Mouse (Mus musculus): ENCODE results near the gene Lalba. TPM values are rescaled to one million over a fixed set of nuclear protein-coding genes. Genes with fewer than 3 reads are reported as not detected.
"Not testable (repeated sequence)": the region's sequence is repeated elsewhere in the genome, so short reads cannot be mapped to it uniquely, and the experiment has no call there.

The Lalba gene
- total and polyA plus RNA-seq, 2 experiments from 2014 or later = not detected

DNA sequence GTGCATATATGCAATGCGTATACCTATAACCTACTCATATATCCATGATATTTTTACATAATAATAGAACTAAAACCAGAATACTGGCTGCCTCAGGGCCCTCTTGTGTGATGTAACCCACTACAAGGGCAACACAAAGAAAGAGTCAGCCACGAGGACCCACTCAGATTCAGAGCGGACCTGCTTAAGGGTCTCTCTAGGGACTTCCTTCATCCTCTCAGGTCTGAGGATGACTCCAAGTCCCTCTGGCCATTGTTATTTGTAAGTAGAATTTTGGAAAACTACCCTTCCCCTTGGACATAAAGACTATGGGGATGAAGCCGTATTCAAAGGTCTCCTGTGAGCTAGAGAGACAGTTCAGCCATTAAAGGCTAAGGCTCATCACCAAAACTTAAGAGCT, 12.9 kb downstream of the Lalba start, which contains the start of gene OR5BS1P:
TSS of gene OR5BS1P (plus strand) at position 301 of the 400 bp plus-strand sequence.
- Histone ChIP-seq H3K27ac (ENCODE audit: low read depth, low read length) (no peak within 1 kb of the TSS), H3K27me3 (ENCODE audit: insufficient read depth, low read length) (no peaks in the 10 kb centered on the region), H3K4me3 (ENCODE audit: low read depth, low read length) (no peak within 1 kb of the TSS), H3K9ac (replicated peaks; ENCODE audit: low read length, poor library complexity, severe bottlenecking) (no peak within 1 kb of the TSS), H3K36me3 (ENCODE audit: insufficient read depth, low read length) (no peaks in the 10 kb centered on the region), H3K4me2 (ENCODE audit: low read depth, low read length, poor library complexity, severe bottlenecking) (no peak within 1 kb of the TSS), H3K9me3 (ENCODE audit: low read length) (no peaks in the 10 kb centered on the region), H3K4me1 (ENCODE audit: insufficient read depth, low read length) (no peaks in the 10 kb centered on the region)
- no peak for TF ChIP-seq CTCF (IDR thresholded peaks at IDR 0.05)
- 94% methylated on average over 4 of the region's 4 CpGs for WGBS
- no peak for ATAC-seq (ENCODE audit: low FRiP score)
- DNase-seq (ENCODE audit: low spot score) = no peak

DNA sequence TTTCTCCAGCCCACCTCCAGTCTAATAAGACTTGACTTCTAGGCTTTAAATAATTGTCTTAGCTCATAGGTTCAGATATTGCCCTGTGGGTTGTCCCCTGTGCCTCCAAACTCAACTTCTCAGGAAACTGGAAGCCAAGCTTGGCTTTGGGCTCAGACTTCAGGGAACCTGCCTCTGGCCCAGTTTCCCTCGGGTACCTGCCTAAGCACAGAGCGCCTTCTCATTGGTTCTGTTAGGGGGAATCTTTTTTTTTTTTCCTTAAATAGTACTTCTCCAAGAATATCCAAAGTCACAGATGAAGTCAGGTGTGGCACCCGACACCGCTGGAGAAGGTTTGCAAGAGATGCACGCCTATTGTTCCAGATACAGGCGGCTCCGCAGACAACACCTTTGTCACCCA, 30.2 kb downstream of the Lalba start, which contains the start of gene Olfr281:
TSS of gene Olfr281 (plus strand) at position 301 of the 400 bp plus-strand sequence.
- no peak for TF ChIP-seq CTCF (IDR thresholded peaks at IDR 0.05)
- ATAC-seq (ENCODE audit: low FRiP score) = no peak

DNA sequence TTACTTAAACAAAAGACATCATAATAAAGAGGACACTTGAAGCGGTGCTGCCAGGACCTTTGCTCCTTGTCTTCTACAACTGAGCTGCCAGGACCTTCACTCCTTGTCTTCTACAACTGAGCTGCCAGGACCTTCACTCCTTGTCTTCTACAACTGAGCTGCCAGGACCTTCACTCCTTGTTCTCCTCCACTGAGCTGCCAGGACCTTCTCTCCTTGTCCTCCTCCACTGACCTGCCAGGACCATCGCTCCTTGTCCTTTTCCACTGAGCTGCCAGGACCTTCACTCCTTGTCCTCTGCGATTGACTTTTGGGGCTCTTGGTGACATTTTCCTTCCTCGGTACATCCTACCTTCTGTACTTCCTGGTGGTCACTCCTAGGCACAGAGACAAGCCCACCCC, 34.0 kb downstream of the Lalba start:
- DNase-seq (ENCODE audit: low spot score) (peak; percentile 18), ATAC-seq (ENCODE audit: low FRiP score) (no peak)
- WGBS = 53% methylated on average over 4 of the region's 4 CpGs
- TF ChIP-seq CTCF (IDR thresholded peaks at IDR 0.05) = no peak
- Histone ChIP-seq H3K9ac (replicated peaks; ENCODE audit: low read length, poor library complexity, severe bottlenecking) (no peak overlapping the region), H3K36me3 (ENCODE audit: insufficient read depth, low read length) (no peaks in the 10 kb centered on the region), H3K4me3 (ENCODE audit: low read depth, low read length) (no peak overlapping the region), H3K27ac (ENCODE audit: low read depth, low read length) (no peak overlapping the region), H3K9me3 (ENCODE audit: low read length) (no peaks in the 10 kb centered on the region), H3K4me2 (ENCODE audit: low read depth, low read length, poor library complexity, severe bottlenecking) (no peak overlapping the region), H3K4me1 (ENCODE audit: insufficient read depth, low read length) (no peaks in the 10 kb centered on the region), H3K27me3 (ENCODE audit: insufficient read depth, low read length) (no peaks in the 10 kb centered on the region)

More for the DNA sequence above, 30.2 kb downstream of the Lalba start, which contains the start of gene Olfr281:
- no peaks in the 10 kb centered on the region for H3K9me3 ChIP-seq (ENCODE audit: low read length)
- H3K9ac ChIP-seq (replicated peaks; ENCODE audit: low read length, poor library complexity, severe bottlenecking) = no peak within 1 kb of the TSS
- no peak within 1 kb of the TSS for H3K27ac ChIP-seq (ENCODE audit: low read depth, low read length)
- DNase-seq (ENCODE audit: low spot score) = no peak
- 94% methylated on average over 7 of the region's 7 CpGs for WGBS
- H3K4me3 ChIP-seq (ENCODE audit: low read depth, low read length) = no peak within 1 kb of the TSS
- no peaks in the 10 kb centered on the region for H3K4me1 ChIP-seq (ENCODE audit: insufficient read depth, low read length)
- no peaks in the 10 kb centered on the region for H3K27me3 ChIP-seq (ENCODE audit: insufficient read depth, low read length)
- no peaks in the 10 kb centered on the region for H3K36me3 ChIP-seq (ENCODE audit: insufficient read depth, low read length)
- H3K4me2 ChIP-seq (ENCODE audit: low read depth, low read length, poor library complexity, severe bottlenecking) = no peak within 1 kb of the TSS

DNA sequence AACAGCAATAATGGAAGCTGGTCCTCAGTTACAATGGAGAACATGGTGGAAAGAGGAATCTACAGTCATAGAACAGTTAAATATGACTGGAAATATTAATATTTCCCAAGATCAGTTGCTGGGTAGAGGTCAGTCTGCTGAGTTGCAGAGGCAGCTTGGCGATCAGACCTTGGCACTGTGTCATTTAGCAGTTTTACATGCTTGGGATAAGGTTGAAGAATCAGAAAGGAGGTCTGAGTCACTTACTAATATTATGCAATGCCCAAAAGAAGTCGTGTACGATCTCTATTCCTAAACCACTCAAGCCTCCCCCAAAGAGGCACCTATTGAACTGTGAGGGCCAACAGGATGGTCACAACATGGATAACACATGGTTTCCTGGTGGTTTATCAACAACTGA, 38.0 kb downstream of the Lalba start:
- Histone ChIP-seq H3K4me3 (ENCODE audit: low read depth, low read length) (no peak overlapping the region), H3K27ac (ENCODE audit: low read depth, low read length) (no peak overlapping the region), H3K27me3 (ENCODE audit: insufficient read depth, low read length) (no peaks in the 10 kb centered on the region), H3K4me2 (ENCODE audit: low read depth, low read length, poor library complexity, severe bottlenecking) (no peak overlapping the region), H3K9ac (replicated peaks; ENCODE audit: low read length, poor library complexity, severe bottlenecking) (no peak overlapping the region), H3K9me3 (ENCODE audit: low read length) (no peaks in the 10 kb centered on the region), H3K4me1 (ENCODE audit: insufficient read depth, low read length) (no peaks in the 10 kb centered on the region), H3K36me3 (ENCODE audit: insufficient read depth, low read length) (no peaks in the 10 kb centered on the region)
- ATAC-seq (ENCODE audit: low FRiP score) (no peak), DNase-seq (ENCODE audit: low spot score) (no peak)
- WGBS = 75% methylated on average over 3 of the region's 3 CpGs
- no peak for TF ChIP-seq CTCF (IDR thresholded peaks at IDR 0.05)

DNA sequence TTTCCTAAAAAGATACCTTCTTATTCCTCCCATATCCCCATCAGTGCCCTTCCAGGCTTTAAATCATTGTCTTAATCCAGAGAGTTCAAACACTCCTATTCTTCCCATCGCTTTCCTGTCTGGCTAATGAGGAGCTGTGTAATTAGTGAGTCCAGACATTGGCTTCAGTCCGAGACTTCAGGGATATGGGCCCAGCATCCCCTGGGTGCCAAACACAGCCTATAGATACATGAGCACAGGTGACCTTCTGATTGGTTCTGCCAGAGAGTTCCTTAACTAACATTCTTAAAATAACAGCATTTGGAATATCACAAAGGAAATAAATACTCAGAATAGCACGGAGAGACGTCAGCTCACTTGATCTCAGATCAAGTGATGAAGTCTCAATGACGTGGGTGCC, 51.6 kb downstream of the Lalba start, which contains the start of gene Olfr282:
TSS of gene Olfr282 (plus strand) at position 301 of the 400 bp plus-strand sequence.
- H3K9ac ChIP-seq (replicated peaks; ENCODE audit: low read length, poor library complexity, severe bottlenecking); H3K4me3 ChIP-seq (ENCODE audit: low read depth, low read length); DNase-seq (ENCODE audit: low spot score); H3K4me2 ChIP-seq (ENCODE audit: low read depth, low read length, poor library complexity, severe bottlenecking); H3K36me3 ChIP-seq (ENCODE audit: insufficient read depth, low read length); H3K27me3 ChIP-seq (ENCODE audit: insufficient read depth, low read length); ATAC-seq (ENCODE audit: low FRiP score); H3K4me1 ChIP-seq (ENCODE audit: insufficient read depth, low read length); H3K27ac ChIP-seq (ENCODE audit: low read depth, low read length); H3K9me3 ChIP-seq (ENCODE audit: low read length): not testable (repeated sequence)
- 83% methylated on average over 5 of the region's 5 CpGs for WGBS

Small RNA genes lying within 50 kb of the gene (microRNA-seq; reads per million reads assigned to microRNA genes)
- not detected for gene Mir1291 (ENCODE audit: borderline number of aligned reads)

Other genes starting within 250 kb of the Lalba start
- not detected in 2 replicates for gene Olfr286, start 248.3 kb downstream of the Lalba start, total RNA-seq (2014; rRNA removed)
- not detected in 2 replicates for gene Olfr286, start 248.3 kb downstream of the Lalba start, polyA plus RNA-seq (2015; fragmentation: Nextera tagmentation; extraction: Ambion mirVana)
- not detected in 2 replicates for gene H1fnt, start 225.4 kb downstream of the Lalba start, total RNA-seq (2014; rRNA removed)
- not detected in 2 replicates for gene H1fnt, start 225.4 kb downstream of the Lalba start, polyA plus RNA-seq (2015; fragmentation: Nextera tagmentation; extraction: Ambion mirVana)
- 21.4 and 22.5 TPM in 2 replicates for gene Zfp641, start 186.6 kb downstream of the Lalba start, total RNA-seq (2014; rRNA removed)
- 10.9 and 12.8 TPM in 2 replicates for gene Zfp641, start 186.6 kb downstream of the Lalba start, polyA plus RNA-seq (2015; fragmentation: Nextera tagmentation; extraction: Ambion mirVana)
- not detected in 2 replicates for gene Olfr285, start 165.4 kb downstream of the Lalba start, total RNA-seq (2014; rRNA removed)
- gene Olfr285, start 165.4 kb downstream of the Lalba start, polyA plus RNA-seq (2015; fragmentation: Nextera tagmentation; extraction: Ambion mirVana) = not detected in 2 replicates
- not detected in 2 replicates for gene Olfr284, start 141.7 kb downstream of the Lalba start, total RNA-seq (2014; rRNA removed)
- 0.18 TPM in 1 of 2 replicates, not detected in the other for gene Olfr284, start 141.7 kb downstream of the Lalba start, polyA plus RNA-seq (2015; fragmentation: Nextera tagmentation; extraction: Ambion mirVana)
- not detected in 2 replicates for gene Olfr283, start 101.8 kb downstream of the Lalba start, total RNA-seq (2014; rRNA removed)
- not detected in 2 replicates for gene Olfr283, start 101.8 kb downstream of the Lalba start, polyA plus RNA-seq (2015; fragmentation: Nextera tagmentation; extraction: Ambion mirVana)
- not detected in 2 replicates for gene Olfr282, start 51.5 kb downstream of the Lalba start, total RNA-seq (2014; rRNA removed)
- not detected in 2 replicates for gene Olfr282, start 51.5 kb downstream of the Lalba start, polyA plus RNA-seq (2015; fragmentation: Nextera tagmentation; extraction: Ambion mirVana)
- gene Olfr281, start 30.1 kb downstream of the Lalba start, total RNA-seq (2014; rRNA removed) = not detected in 2 replicates
- gene Olfr281, start 30.1 kb downstream of the Lalba start, polyA plus RNA-seq (2015; fragmentation: Nextera tagmentation; extraction: Ambion mirVana) = not detected in 2 replicates
- gene OR5BS1P, start 12.8 kb downstream of the Lalba start, total RNA-seq (2014; rRNA removed) = not detected in 2 replicates
- gene OR5BS1P, start 12.8 kb downstream of the Lalba start, polyA plus RNA-seq (2015; fragmentation: Nextera tagmentation; extraction: Ambion mirVana) = not detected in 2 replicates
- gene Olfr279, start 9.7 kb upstream of the Lalba start, total RNA-seq (2014; rRNA removed) = not detected in 2 replicates
- gene Olfr279, start 9.7 kb upstream of the Lalba start, polyA plus RNA-seq (2015; fragmentation: Nextera tagmentation; extraction: Ambion mirVana) = not detected in 2 replicates
- gene Kansl2, start 51.5 kb upstream of the Lalba start, total RNA-seq (2014; rRNA removed) = 57.4 and 66.2 TPM in 2 replicates
- 101 and 102 TPM in 2 replicates for gene Kansl2, start 51.5 kb upstream of the Lalba start, polyA plus RNA-seq (2015; fragmentation: Nextera tagmentation; extraction: Ambion mirVana)
- gene Ccnt1, start 88.2 kb upstream of the Lalba start, total RNA-seq (2014; rRNA removed) = 36.1 and 54.6 TPM in 2 replicates
- gene Ccnt1, start 88.2 kb upstream of the Lalba start, polyA plus RNA-seq (2015; fragmentation: Nextera tagmentation; extraction: Ambion mirVana) = 47.4 and 49.7 TPM in 2 replicates
- 0.82 TPM in 1 of 2 replicates, not detected in the other for gene 4930415O20Rik, start 88.3 kb upstream of the Lalba start, total RNA-seq (2014; rRNA removed)
- 0.31 TPM in 1 of 2 replicates, not detected in the other for gene 4930415O20Rik, start 88.3 kb upstream of the Lalba start, polyA plus RNA-seq (2015; fragmentation: Nextera tagmentation; extraction: Ambion mirVana)
- gene Adcy6, start 127.4 kb upstream of the Lalba start, total RNA-seq (2014; rRNA removed) = 38.0 and 40.3 TPM in 2 replicates
- gene Adcy6, start 127.4 kb upstream of the Lalba start, polyA plus RNA-seq (2015; fragmentation: Nextera tagmentation; extraction: Ambion mirVana) = 5.5 and 7.2 TPM in 2 replicates
- gene Cacnb3, start 148.1 kb upstream of the Lalba start, total RNA-seq (2014; rRNA removed) = 211 and 239 TPM in 2 replicates
- 150 and 155 TPM in 2 replicates for gene Cacnb3, start 148.1 kb upstream of the Lalba start, polyA plus RNA-seq (2015; fragmentation: Nextera tagmentation; extraction: Ambion mirVana)
- gene Ddx23, start 180.2 kb upstream of the Lalba start, total RNA-seq (2014; rRNA removed) = 46.7 and 50.5 TPM in 2 replicates
- 14.0 and 20.5 TPM in 2 replicates for gene Ddx23, start 180.2 kb upstream of the Lalba start, polyA plus RNA-seq (2015; fragmentation: Nextera tagmentation; extraction: Ambion mirVana)
- 34.5 and 42.9 TPM in 2 replicates for gene Rnd1, start 194.7 kb upstream of the Lalba start, total RNA-seq (2014; rRNA removed)
- 20.7 and 24.9 TPM in 2 replicates for gene Rnd1, start 194.7 kb upstream of the Lalba start, polyA plus RNA-seq (2015; fragmentation: Nextera tagmentation; extraction: Ambion mirVana)
- gene Ccdc65, start 225.5 kb upstream of the Lalba start, total RNA-seq (2014; rRNA removed) = 6.9 and 9.1 TPM in 2 replicates
- gene Ccdc65, start 225.5 kb upstream of the Lalba start, polyA plus RNA-seq (2015; fragmentation: Nextera tagmentation; extraction: Ambion mirVana) = 11.4 and 12.3 TPM in 2 replicates
- 1.0 and 2.8 TPM in 2 replicates for gene Fkbp11, start 245.5 kb upstream of the Lalba start, total RNA-seq (2014; rRNA removed)
- 4.4 and 5.4 TPM in 2 replicates for gene Fkbp11, start 245.5 kb upstream of the Lalba start, polyA plus RNA-seq (2015; fragmentation: Nextera tagmentation; extraction: Ambion mirVana)